Mouse (Mus musculus) macrophage (primary cell): ENCODE results near the gene Capns1. TPM values are rescaled to one million over a fixed set of nuclear protein-coding genes. Genes with fewer than 3 reads are reported as not detected.

Experiments
- H3K27ac ChIP-seq: fragments of 350-480 bp; formaldehyde crosslinking; 2 replicates; pipeline ENCODE4 v1.9.0; 2021
- H3K36me3 ChIP-seq: fragments of 350-480 bp; formaldehyde crosslinking; 2 replicates; pipeline ENCODE4 v1.9.0; 2021; ENCODE audit errors: inconsistent target
- H3K4me3 ChIP-seq: fragments of 350-480 bp; formaldehyde crosslinking; 2 replicates; pipeline ENCODE4 v1.9.0; 2021; ENCODE audit errors: inconsistent target
- H3K79me2 ChIP-seq: fragments of 350-480 bp; formaldehyde crosslinking; 2 replicates; pipeline ENCODE4 v1.9.0; 2021; ENCODE audit errors: inconsistent target
- WGBS: methylation state at CpG from one replicate; pipeline ENCODE4 v1.1.7; 2026; ENCODE audit warnings: inconsistent platforms; ENCODE audit not compliant: missing documents; 5-methylcytosine and 5-hydroxymethylcytosine counted together
- polyA plus RNA-seq: library from polyadenylated mRNA; stranded (reverse); fragments of 250-400 nt; gene quantifications from 3 replicates; pipeline ENCODE4 v1.2.4, GENCODE M21; 2018; ENCODE audit warnings: inconsistent platforms

Gene Capns1
- polyA plus RNA-seq, 1 experiment from 2014 or later, result 602 TPM

GRCm38 (mm10) chr7:30170283-30170951, 28.2 kb downstream of the Capns1 start:
- 21% methylated on average over 11 of the region's 11 CpGs for WGBS
- H3K4me3 ChIP-seq, result peak overlapping the region; percentile 95
- H3K27ac ChIP-seq, result peak overlapping the region; percentile 80
- peaks cover 41% of the 10 kb centered on the region for H3K79me2 ChIP-seq
- no peaks in the 10 kb centered on the region for H3K36me3 ChIP-seq

- under 1% methylated on average over 36 of the region's 36 CpGs for WGBS
- Histone ChIP-seq H3K79me2 (peaks cover 48% of the 10 kb centered on the region), H3K27ac (peak within 1 kb of the TSS; percentile 80), H3K36me3 (no peaks in the 10 kb centered on the region), H3K4me3 (peak within 1 kb of the TSS; percentile 95)
These were observed 28.9 kb downstream of the Capns1 start, which contains the start of gene Zfp146 for GRCm38 (mm10) chr7:30169583-30170282. Zfp146 (minus strand) TSS chr7:30169750.

- 1% methylated on average over 21 of the region's 21 CpGs for WGBS
These were observed 29.6 kb downstream of the Capns1 start for GRCm38 (mm10) chr7:30168914-30169582.

GRCm38 (mm10) chr7:30164745-30165144, 33.9 kb downstream of the Capns1 start:
- WGBS, result 93% methylated on average over 2 of the region's 2 CpGs
- Histone ChIP-seq H3K36me3 (peaks cover 42% of the 10 kb centered on the region), H3K27ac (no peak overlapping the region), H3K79me2 (peaks cover 84% of the 10 kb centered on the region), H3K4me3 (no peak overlapping the region)

More at GRCm38 (mm10) chr7:30168914-30169582, 29.6 kb downstream of the Capns1 start:
- peak overlapping the region; percentile 80 for H3K27ac ChIP-seq
- peaks cover 55% of the 10 kb centered on the region for H3K79me2 ChIP-seq
- H3K4me3 ChIP-seq, result peak overlapping the region; percentile 95
- H3K36me3 ChIP-seq, result no peaks in the 10 kb centered on the region

- Histone ChIP-seq H3K27ac (no peak overlapping the region), H3K79me2 (peaks cover 70% of the 10 kb centered on the region), H3K4me3 (no peak overlapping the region), H3K36me3 (peaks cover 51% of the 10 kb centered on the region)
- 98% methylated on average over 5 of the region's 5 CpGs for WGBS
These were observed 35.5 kb downstream of the Capns1 start for GRCm38 (mm10) chr7:30163113-30163512.

- Histone ChIP-seq H3K27ac (no peak overlapping the region), H3K4me3 (no peak overlapping the region), H3K36me3 (peaks cover 18% of the 10 kb centered on the region), H3K79me2 (no peaks in the 10 kb centered on the region)
- WGBS, result 92% methylated on average over 3 of the region's 3 CpGs
These were observed 43.1 kb downstream of the Capns1 start for GRCm38 (mm10) chr7:30155507-30155906.

GRCm38 (mm10) chr7:30154040-30154439, 44.6 kb downstream of the Capns1 start:
- H3K36me3 ChIP-seq, result peaks cover 4% of the 10 kb centered on the region; the same call in 1 of the 2 replicates

GRCm38 (mm10) chr7:30147011-30147410, 51.6 kb downstream of the Capns1 start:
- Histone ChIP-seq H3K36me3 (no peaks in the 10 kb centered on the region), H3K4me3 (no peak overlapping the region), H3K27ac (no peak overlapping the region), H3K79me2 (no peaks in the 10 kb centered on the region)
- 96% methylated on average over 5 of the region's 5 CpGs for WGBS

More at GRCm38 (mm10) chr7:30154040-30154439, 44.6 kb downstream of the Capns1 start:
- 90% methylated on average over 1 of the region's 1 CpGs for WGBS
- Histone ChIP-seq H3K79me2 (no peaks in the 10 kb centered on the region), H3K4me3 (no peak overlapping the region), H3K27ac (no peak overlapping the region)

- 10% methylated on average over 35 of the region's 35 CpGs for WGBS
- Histone ChIP-seq H3K27ac (no peak overlapping the region), H3K36me3 (no peaks in the 10 kb centered on the region; the same call in 1 of the 2 replicates), H3K4me3 (no peak overlapping the region), H3K79me2 (no peaks in the 10 kb centered on the region; the same call in 1 of the 2 replicates)
These were observed 54.9 kb downstream of the Capns1 start for GRCm38 (mm10) chr7:30143555-30144209.

GRCm38 (mm10) chr7:30143170-30143554, 55.4 kb downstream of the Capns1 start:
- no peak overlapping the region for H3K4me3 ChIP-seq
- WGBS, result 20% methylated on average over 8 of the region's 8 CpGs
- H3K27ac ChIP-seq, result no peak overlapping the region

More at GRCm38 (mm10) chr7:30143170-30143554, 55.4 kb downstream of the Capns1 start:
- H3K79me2 ChIP-seq, result peaks cover 3% of the 10 kb centered on the region; the same call in 1 of the 2 replicates
- peaks cover 5% of the 10 kb centered on the region; the same call in 1 of the 2 replicates for H3K36me3 ChIP-seq

Other genes with a start within 250 kb of the Capns1 start
- 4.4 to 6.4 TPM (median 5.5 TPM) in 3 replicates for gene Zfp74, start 244.7 kb downstream of the Capns1 start, polyA plus RNA-seq
- 2.6 to 4.6 TPM (median 2.8 TPM) in 3 replicates for gene Zfp568, start 214.9 kb downstream of the Capns1 start, polyA plus RNA-seq
- 1.3 to 1.7 TPM (median 1.5 TPM) in 3 replicates for gene Zfp14, start 147.4 kb downstream of the Capns1 start, polyA plus RNA-seq
- gene Zfp82, start 125.9 kb downstream of the Capns1 start, polyA plus RNA-seq, result 2.3 to 2.6 TPM (median 2.5 TPM) in 3 replicates
- gene Gm26920, start 108.4 kb downstream of the Capns1 start, polyA plus RNA-seq, result not detected in 3 replicates
- gene Zfp566, start 108.3 kb downstream of the Capns1 start, polyA plus RNA-seq, result 1.9 to 2.1 TPM (median 2.0 TPM) in 3 replicates
- gene Zfp260, start 104.0 kb downstream of the Capns1 start, polyA plus RNA-seq, result 12.5 to 26.3 TPM (median 21.7 TPM) in 3 replicates
- 4.3 to 6.3 TPM (median 4.8 TPM) in 3 replicates for gene Zfp382, start 76.9 kb downstream of the Capns1 start, polyA plus RNA-seq
- gene Zfp146, start 29.1 kb downstream of the Capns1 start, polyA plus RNA-seq, result 17.2 to 34.1 TPM (median 30.3 TPM) in 3 replicates
- 6.1 to 9.1 TPM (median 8.4 TPM) in 3 replicates for gene Cox7a1, start 14.7 kb downstream of the Capns1 start, polyA plus RNA-seq
- gene Polr2i, start 33.1 kb upstream of the Capns1 start, polyA plus RNA-seq, result 34.2 to 47.5 TPM (median 41.3 TPM) in 3 replicates
- gene Tbcb, start 33.5 kb upstream of the Capns1 start, polyA plus RNA-seq, result 57.6 to 136 TPM (median 89.3 TPM) in 3 replicates
- gene Ovol3, start 36.9 kb upstream of the Capns1 start, polyA plus RNA-seq, result not detected in 3 replicates
- 0.34 to 0.72 TPM in 2 of 3 replicates, not detected in the other for gene Thap8, start 81.3 kb upstream of the Capns1 start, polyA plus RNA-seq
- gene Wdr62, start 81.6 kb upstream of the Capns1 start, polyA plus RNA-seq, result 10.4 to 24.4 TPM (median 15.1 TPM) in 3 replicates
- gene Clip3, start 92.9 kb upstream of the Capns1 start, polyA plus RNA-seq, result 0.07 to 0.59 TPM in 2 of 3 replicates, not detected in the other
- 16.1 to 25.9 TPM (median 25.1 TPM) in 3 replicates for gene Alkbh6, start 109.9 kb upstream of the Capns1 start, polyA plus RNA-seq
- gene Syne4, start 116.0 kb upstream of the Capns1 start, polyA plus RNA-seq, result 0.30 to 0.82 TPM (median 0.74 TPM) in 3 replicates
- 0.33 to 0.57 TPM (median 0.33 TPM) in 3 replicates for gene E130208F15Rik, start 122.9 kb upstream of the Capns1 start, polyA plus RNA-seq
- gene Sdhaf1, start 125.1 kb upstream of the Capns1 start, polyA plus RNA-seq, result 4.6 to 6.7 TPM (median 5.0 TPM) in 3 replicates
- 0.07 TPM in 1 of 3 replicates, not detected in the others for gene Lrfn3, start 164.0 kb upstream of the Capns1 start, polyA plus RNA-seq
- 2,505 to 4,301 TPM (median 3,819 TPM) in 3 replicates for gene Tyrobp, start 214.9 kb upstream of the Capns1 start, polyA plus RNA-seq
- 9.3 to 40.5 TPM (median 34.0 TPM) in 3 replicates for gene Hcst, start 221.0 kb upstream of the Capns1 start, polyA plus RNA-seq
- gene Nfkbid, start 222.9 kb upstream of the Capns1 start, polyA plus RNA-seq, result 3.2 to 8.3 TPM (median 6.3 TPM) in 3 replicates
- 0.67 to 1.3 TPM (median 0.75 TPM) in 3 replicates for gene Aplp1, start 246.7 kb upstream of the Capns1 start, polyA plus RNA-seq